Mouse (Mus musculus) embryo, embryonic 11 days (tissue): ENCODE results near the gene Tmem100.

ENCODE experiments used
- DNase-seq: peaks from one replicate; pipeline ENCODE4 v3.0.0-alpha.2; 2015

Gene Tmem100

GRCm38 (mm10) chr11:90066405-90067250 lies 36.5 kb downstream of the Tmem100 start:
- DNase-seq, result peak; percentile 30

GRCm38 (mm10) chr11:90071747-90072146 lies 41.6 kb downstream of the Tmem100 start:
- peak; percentile 29 for DNase-seq

GRCm38 (mm10) chr11:90073201-90073600 lies 43.1 kb downstream of the Tmem100 start:
- no peak for DNase-seq

- DNase-seq, result no peak
These were observed 46.5 kb downstream of the Tmem100 start for GRCm38 (mm10) chr11:90076666-90077065.

GRCm38 (mm10) chr11:90080678-90081267 lies 50.6 kb downstream of the Tmem100 start:
- no peak for DNase-seq

- DNase-seq, result no peak
These were observed 51.9 kb downstream of the Tmem100 start for GRCm38 (mm10) chr11:90081820-90082596.

- no peak for DNase-seq
These were observed 52.9 kb downstream of the Tmem100 start for GRCm38 (mm10) chr11:90083042-90083441.

GRCm38 (mm10) chr11:90084166-90084565 lies 54.0 kb downstream of the Tmem100 start:
- no peak for DNase-seq
